Mouse (Mus musculus) intestine, postnatal 0 days (tissue): ENCODE data around the gene Fgf9. TPM values are rescaled to one million over a fixed set of nuclear protein-coding genes. Genes with fewer than 3 reads are reported as not detected.

Source experiments
- ATAC-seq: fragments of 200-750 bp; cut with Nextera tagmentation; 2 replicates; pipeline ENCODE4 v1.8.0; 2017; ENCODE audit warnings: mild to moderate bottlenecking, moderate TSS enrichment, moderate library complexity
- H3K27ac ChIP-seq: fragments of 300-500 bp; sonication (generic); 2 replicates; pipeline ENCODE4 v1.5.1; 2014; ENCODE audit warnings: mild to moderate bottlenecking, low read depth, low read length, moderate library complexity
- H3K27me3 ChIP-seq: fragments of 300-500 bp; sonication (generic); replicated peaks from 2 replicates; pipeline ENCODE4 v1.6.1; 2014; ENCODE audit warnings: low read length, mixed read lengths; ENCODE audit not compliant: control insufficient read depth, insufficient read depth
- H3K36me3 ChIP-seq: fragments of 300-500 bp; sonication (generic); 2 replicates; pipeline ENCODE4 v1.6.1; 2014; ENCODE audit warnings: mild to moderate bottlenecking, moderate library complexity; ENCODE audit not compliant: control insufficient read depth, insufficient read depth
- H3K4me1 ChIP-seq: fragments of 300-500 bp; sonication (generic); replicated peaks from 2 replicates; pipeline ENCODE4 v1.6.1; 2014; ENCODE audit warnings: antibody characterized with exemption, low read length, mixed read lengths; ENCODE audit not compliant: control insufficient read depth, insufficient read depth
- H3K4me2 ChIP-seq: fragments of 300-500 bp; sonication (generic); replicated peaks from 2 replicates; pipeline ENCODE4 v1.6.1; 2014; ENCODE audit warnings: low read depth, mild to moderate bottlenecking, moderate library complexity
- H3K4me3 ChIP-seq: fragments of 300-500 bp; sonication (generic); 2 replicates; pipeline ENCODE4 v1.5.1; 2014; ENCODE audit warnings: low read depth, low read length
- H3K9ac ChIP-seq: fragments of 300-500 bp; sonication (generic); 2 replicates; pipeline ENCODE4 v1.6.1; 2014; ENCODE audit warnings: mild to moderate bottlenecking, low read depth, low read length
- H3K9me3 ChIP-seq: fragments of 300-500 bp; sonication (generic); 2 replicates; pipeline ENCODE4 v1.6.1; 2016; ENCODE audit warnings: mixed run types; ENCODE audit not compliant: control insufficient read depth
- CTCF ChIP-seq: sonication (generic); IDR thresholded peaks from 2 replicates; pipeline ENCODE4 v1.5.1; 2016; ENCODE audit warnings: low read depth, mild to moderate bottlenecking, control low read depth, antibody characterized with exemption, moderate library complexity
- WGBS: fragments of 180-500 bp; shearing (Covaris S2); extraction: QIAGEN DNeasy Blood & Tissue Kit; methylation state at CpG from one replicate; pipeline ENCODE4 v1.1.7; 2014; 5-methylcytosine and 5-hydroxymethylcytosine counted together
- polyA plus RNA-seq: library from polyadenylated mRNA; unstranded; fragments of >200 nt; fragmentation: Nextera tagmentation; extraction: Ambion mirVana; gene quantifications from 2 replicates; pipeline ENCODE4 v1.2.1, GENCODE M21; 2015

The Fgf9 gene
- polyA plus RNA-seq, 1 experiment from 2014 or later = 5.7 TPM

- Histone ChIP-seq H3K36me3 (peaks cover 3% of the 10 kb centered on the region; the same call in 1 of the 2 replicates), H3K4me2 (no peak overlapping the region), H3K27me3 (no peaks in the 10 kb centered on the region), H3K9ac (no peak overlapping the region), H3K9me3 (no peaks in the 10 kb centered on the region), H3K4me1 (no peaks in the 10 kb centered on the region), H3K4me3 (no peak overlapping the region), H3K27ac (no peak overlapping the region)
- 72% methylated on average over 5 of the region's 5 CpGs for WGBS
- TF ChIP-seq CTCF = no peak
- ATAC-seq = no peak
Observed at GRCm38 (mm10) chr14:58105596-58105995, 35.2 kb downstream of the Fgf9 start.

GRCm38 (mm10) chr14:58109601-58110000 lies 39.3 kb downstream of the Fgf9 start:
- no peak overlapping the region for H3K9ac ChIP-seq
- peaks cover 3% of the 10 kb centered on the region; the same call in 1 of the 2 replicates for H3K36me3 ChIP-seq
- no peak for ATAC-seq
- H3K27ac ChIP-seq = no peak overlapping the region
- H3K4me1 ChIP-seq = no peaks in the 10 kb centered on the region
- H3K4me2 ChIP-seq = no peak overlapping the region
- no peaks in the 10 kb centered on the region for H3K9me3 ChIP-seq
- 90% methylated on average over 9 of the region's 9 CpGs for WGBS
- H3K27me3 ChIP-seq = no peaks in the 10 kb centered on the region
- no peak for TF ChIP-seq CTCF
- H3K4me3 ChIP-seq = no peak overlapping the region

GRCm38 (mm10) chr14:58111562-58111961 lies 41.2 kb downstream of the Fgf9 start:
- no peak for ATAC-seq
- Histone ChIP-seq H3K36me3 (peaks cover 3% of the 10 kb centered on the region; the same call in 1 of the 2 replicates), H3K9me3 (no peaks in the 10 kb centered on the region), H3K27me3 (no peaks in the 10 kb centered on the region), H3K27ac (no peak overlapping the region), H3K4me2 (no peak overlapping the region), H3K4me1 (no peaks in the 10 kb centered on the region), H3K9ac (no peak overlapping the region), H3K4me3 (no peak overlapping the region)
- TF ChIP-seq CTCF = no peak
- 89% methylated on average over 10 of the region's 10 CpGs for WGBS

GRCm38 (mm10) chr14:58112341-58112740 lies 42.0 kb downstream of the Fgf9 start:
- Histone ChIP-seq H3K27me3 (no peaks in the 10 kb centered on the region), H3K9me3 (no peaks in the 10 kb centered on the region), H3K4me1 (no peaks in the 10 kb centered on the region), H3K27ac (no peak overlapping the region), H3K9ac (no peak overlapping the region), H3K4me2 (no peak overlapping the region), H3K36me3 (peaks cover 3% of the 10 kb centered on the region; the same call in 1 of the 2 replicates), H3K4me3 (no peak overlapping the region)
- ATAC-seq = no peak
- 65% methylated on average over 3 of the region's 3 CpGs for WGBS
- TF ChIP-seq CTCF = no peak

GRCm38 (mm10) chr14:58113180-58113579 lies 42.8 kb downstream of the Fgf9 start:
- Histone ChIP-seq H3K4me1 (no peaks in the 10 kb centered on the region), H3K27me3 (no peaks in the 10 kb centered on the region), H3K36me3 (peaks cover 3% of the 10 kb centered on the region; the same call in 1 of the 2 replicates), H3K27ac (no peak overlapping the region), H3K9me3 (no peaks in the 10 kb centered on the region), H3K4me2 (no peak overlapping the region), H3K4me3 (no peak overlapping the region), H3K9ac (no peak overlapping the region)
- 59% methylated on average over 6 of the region's 6 CpGs for WGBS
- no peak for TF ChIP-seq CTCF
- no peak for ATAC-seq

- H3K27ac ChIP-seq = no peak overlapping the region
- no peaks in the 10 kb centered on the region for H3K4me1 ChIP-seq
- WGBS = 86% methylated on average over 2 of the region's 2 CpGs
- H3K9me3 ChIP-seq = no peaks in the 10 kb centered on the region
- H3K4me2 ChIP-seq = no peak overlapping the region
- no peak for ATAC-seq
- no peak overlapping the region for H3K4me3 ChIP-seq
- peaks cover 3% of the 10 kb centered on the region; the same call in 1 of the 2 replicates for H3K36me3 ChIP-seq
- no peak for TF ChIP-seq CTCF
- H3K9ac ChIP-seq = no peak overlapping the region
- H3K27me3 ChIP-seq = no peaks in the 10 kb centered on the region
Observed at GRCm38 (mm10) chr14:58114146-58114545, 43.8 kb downstream of the Fgf9 start.

- H3K4me2 ChIP-seq = no peak overlapping the region
- no peaks in the 10 kb centered on the region for H3K27me3 ChIP-seq
- no peaks in the 10 kb centered on the region for H3K36me3 ChIP-seq
- no peak overlapping the region for H3K27ac ChIP-seq
- no peaks in the 10 kb centered on the region for H3K4me1 ChIP-seq
- H3K4me3 ChIP-seq = no peak overlapping the region
- ATAC-seq = no peak
- TF ChIP-seq CTCF = peak; percentile 59
- no peak overlapping the region for H3K9ac ChIP-seq
- no peaks in the 10 kb centered on the region for H3K9me3 ChIP-seq
Observed at GRCm38 (mm10) chr14:58124625-58125024, 54.3 kb downstream of the Fgf9 start.
